Mouse (Mus musculus): ENCODE results near the gene Jmjd1c. TPM values are rescaled to one million over a fixed set of nuclear protein-coding genes. Genes with fewer than 3 reads are reported as not detected.

Jmjd1c gene
- total RNA-seq, 1 experiment: 93.0 TPM

DNA sequence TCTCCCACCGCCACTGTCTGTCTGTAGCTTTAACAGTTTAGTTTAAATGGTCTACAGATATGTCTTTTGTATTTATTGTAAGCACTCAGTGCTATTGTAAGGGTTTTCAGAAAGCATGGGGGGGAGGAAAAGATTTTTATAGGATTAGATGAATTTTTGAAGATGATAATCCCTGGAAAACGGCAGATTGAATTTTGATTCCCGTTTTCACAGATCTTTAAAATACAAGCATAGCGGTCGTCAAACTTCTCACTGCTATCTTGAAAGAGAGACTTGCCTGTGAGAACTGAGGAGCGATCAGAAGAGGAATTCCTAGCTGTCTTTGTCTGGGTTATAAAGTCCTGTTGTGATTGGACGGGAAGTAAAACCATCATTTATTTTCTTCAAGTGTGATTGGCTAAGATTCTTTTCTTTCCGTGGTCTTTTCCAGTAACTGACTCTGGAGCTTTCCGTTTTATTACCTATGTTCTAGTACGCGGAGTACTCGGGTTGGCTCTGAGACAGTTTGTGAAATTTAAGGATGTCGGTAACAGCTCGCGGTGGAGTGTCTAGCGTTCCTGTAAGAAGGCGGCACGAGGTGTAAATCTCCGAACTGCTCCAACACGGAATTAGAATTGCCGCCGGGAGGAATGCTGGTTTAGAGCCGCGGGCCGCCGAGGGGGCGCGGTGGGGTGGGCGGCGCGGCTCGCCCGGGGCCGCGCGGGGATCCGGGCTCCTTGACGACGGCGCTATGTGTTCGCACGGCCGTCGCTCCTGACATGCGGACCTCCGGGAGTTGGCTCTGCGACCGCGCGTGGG, 30.3 kb downstream of the Jmjd1c start:
- H3K9ac ChIP-seq (ENCODE audit: insufficient read depth, low read depth, low read length, poor library complexity, severe bottlenecking): peak overlapping the region; percentile 69
- TF ChIP-seq CHD2 (IDR thresholded peaks at IDR 0.05; ENCODE audit: low read depth, low read length) (peak; percentile 37; the same call in 1 of the 2 replicates), MAFK (IDR thresholded peaks at IDR 0.05; ENCODE audit: insufficient read depth, low read depth, low read length) (no peak)
- DNase-seq (ENCODE audit: low read depth, low spot score): peak; percentile 49
- H3K4me1 ChIP-seq (ENCODE audit: control insufficient read depth in 2 of 2, insufficient read depth in 2 of 2, low read length in 2 of 2, poor library complexity in 1 of 2): peaks cover 9 to 11% of the 10 kb centered on the region in 2 experiments
- H3K36me3 ChIP-seq (ENCODE audit: control insufficient read depth, insufficient read depth, low read length, poor library complexity, severe bottlenecking): peaks cover 5% of the 10 kb centered on the region
- in situ Hi-C loops (cut with MboI; ENCODE audit: low sequenced_read_pairs in 2 of 2, unreplicated experiment in 2 of 2): no loop called here
- peak overlapping the region; percentile 70 to 82 for H3K4me3 ChIP-seq (ENCODE audit: insufficient read depth in 1 of 2, low read depth in 1 of 2, low read length in 2 of 2, poor library complexity in 1 of 2, severe bottlenecking in 1 of 2)
- H3K27ac ChIP-seq (ENCODE audit: insufficient read depth, low read depth, low read length, poor library complexity, severe bottlenecking): no peak overlapping the region
- no peaks in the 10 kb centered on the region for H3K9me3 ChIP-seq (ENCODE audit: control insufficient read depth, insufficient read depth, low read depth, low read length)

DNA sequence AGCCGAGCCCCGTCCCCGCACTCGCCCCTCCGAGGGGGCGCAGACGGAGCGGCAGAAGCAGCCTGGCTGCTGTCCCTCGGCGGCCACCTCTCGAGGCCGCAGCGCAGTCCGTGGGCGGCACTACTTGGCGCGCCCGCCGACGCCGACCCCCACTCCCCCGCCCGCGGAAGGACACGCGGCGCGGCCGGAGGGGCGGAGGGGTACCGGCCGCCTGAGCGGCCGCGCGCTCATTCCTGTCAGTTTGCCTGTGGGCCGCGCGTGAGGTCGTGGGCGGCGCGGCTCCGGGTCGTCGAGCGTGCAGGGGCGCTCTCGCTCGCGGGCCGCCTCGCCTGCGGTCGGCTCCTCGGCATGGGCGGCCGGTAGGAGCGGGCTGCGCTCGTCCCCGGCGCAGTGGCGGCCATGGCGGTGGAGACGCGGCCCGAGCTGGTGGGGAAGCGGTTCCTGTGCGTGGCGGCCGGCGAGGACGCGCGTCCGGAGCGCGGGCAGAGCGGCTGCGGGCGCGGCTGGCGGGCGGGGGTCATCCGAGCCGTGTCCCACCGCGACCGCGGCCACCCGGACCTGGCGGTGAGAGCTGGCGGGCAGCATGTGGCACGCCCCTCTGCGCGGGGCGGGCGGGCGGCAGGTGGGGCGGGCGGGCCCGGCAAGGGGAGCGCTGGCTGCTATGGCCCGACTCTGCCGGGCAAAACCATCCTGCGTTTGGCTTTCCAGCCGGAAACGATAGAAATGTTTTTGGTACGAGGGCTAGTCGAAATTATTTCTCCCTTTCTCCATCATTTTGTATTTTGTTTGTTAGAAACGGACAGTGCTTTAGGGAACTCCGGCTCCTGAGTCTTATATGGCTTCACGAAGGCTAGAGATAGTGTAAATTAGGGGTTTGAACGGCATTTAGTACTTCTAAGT, 31.2 kb downstream of the Jmjd1c start:
- DNase-seq (ENCODE audit: low read depth, low spot score): no peak
- peaks cover 7 to 9% of the 10 kb centered on the region in 2 experiments for H3K4me1 ChIP-seq (ENCODE audit: control insufficient read depth in 2 of 2, insufficient read depth in 2 of 2, low read length in 2 of 2, poor library complexity in 1 of 2)

DNA sequence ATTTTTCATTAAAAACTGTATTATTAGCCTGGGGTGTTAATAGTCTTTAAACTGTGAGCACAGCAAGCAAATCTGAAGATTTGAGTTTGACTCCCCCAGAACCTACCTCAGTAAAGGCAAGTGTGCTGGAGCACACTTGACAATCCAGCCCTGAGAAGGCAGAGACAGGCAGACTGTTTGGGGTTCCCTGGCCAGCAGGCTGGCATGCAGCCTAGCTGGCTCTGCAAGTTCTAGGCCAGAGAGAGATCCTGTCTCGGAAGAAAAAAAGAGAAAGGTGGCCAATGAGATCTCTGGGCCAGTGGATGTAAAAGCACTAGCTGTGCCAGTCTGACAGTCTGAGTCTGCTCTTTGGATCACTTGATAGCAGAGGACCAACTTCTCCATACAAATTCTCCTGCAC, 33.6 kb downstream of the Jmjd1c start:
- Histone ChIP-seq H3K27ac (ENCODE audit: insufficient read depth, low read depth, low read length, poor library complexity, severe bottlenecking) (no peak overlapping the region), H3K36me3 (ENCODE audit: control insufficient read depth, insufficient read depth, low read length, poor library complexity, severe bottlenecking) (peaks cover 2% of the 10 kb centered on the region), H3K9me3 (ENCODE audit: control insufficient read depth, insufficient read depth, low read depth, low read length) (no peaks in the 10 kb centered on the region), H3K4me3 (ENCODE audit: insufficient read depth in 1 of 2, low read depth in 1 of 2, low read length in 2 of 2, poor library complexity in 1 of 2, severe bottlenecking in 1 of 2) (no peak overlapping the region), H3K9ac (ENCODE audit: insufficient read depth, low read depth, low read length, poor library complexity, severe bottlenecking) (no peak overlapping the region), H3K4me1 (ENCODE audit: control insufficient read depth in 2 of 2, insufficient read depth in 2 of 2, low read length in 2 of 2, poor library complexity in 1 of 2) (peaks cover 4 to 5% of the 10 kb centered on the region in 2 experiments; a peak in 2 of 4 replicates)
- in situ Hi-C loops (cut with MboI; ENCODE audit: low sequenced_read_pairs in 2 of 2, unreplicated experiment in 2 of 2): no loop called here
- TF ChIP-seq CHD2 (IDR thresholded peaks at IDR 0.05; ENCODE audit: low read depth, low read length) (no peak), HCFC1 (IDR thresholded peaks at IDR 0.05; ENCODE audit: borderline replicate concordance, insufficient read depth, low read length) (no peak), ZNF384 (IDR thresholded peaks at IDR 0.05; ENCODE audit: low read depth, low read length) (no peak), MAFK (IDR thresholded peaks at IDR 0.05; ENCODE audit: insufficient read depth, low read depth, low read length) (no peak), ZC3H11A (IDR thresholded peaks at IDR 0.05; ENCODE audit: borderline replicate concordance, low read depth, low read length) (no peak)
- DNase-seq (ENCODE audit: low read depth, low spot score): no peak

More for the DNA sequence above, 31.2 kb downstream of the Jmjd1c start:
- Histone ChIP-seq H3K4me3 (ENCODE audit: insufficient read depth in 1 of 2, low read depth in 1 of 2, low read length in 2 of 2, poor library complexity in 1 of 2, severe bottlenecking in 1 of 2) (peak overlapping the region; percentile 70 to 82), H3K36me3 (ENCODE audit: control insufficient read depth, insufficient read depth, low read length, poor library complexity, severe bottlenecking) (peaks cover 2% of the 10 kb centered on the region), H3K9ac (ENCODE audit: insufficient read depth, low read depth, low read length, poor library complexity, severe bottlenecking) (peak overlapping the region; percentile 69), H3K9me3 (ENCODE audit: control insufficient read depth, insufficient read depth, low read depth, low read length) (no peaks in the 10 kb centered on the region), H3K27ac (ENCODE audit: insufficient read depth, low read depth, low read length, poor library complexity, severe bottlenecking) (no peak overlapping the region)
- TF ChIP-seq ZNF384 (IDR thresholded peaks at IDR 0.05; ENCODE audit: low read depth, low read length) (no peak), MAFK (IDR thresholded peaks at IDR 0.05; ENCODE audit: insufficient read depth, low read depth, low read length) (no peak), ZC3H11A (IDR thresholded peaks at IDR 0.05; ENCODE audit: borderline replicate concordance, low read depth, low read length) (no peak), CHD2 (IDR thresholded peaks at IDR 0.05; ENCODE audit: low read depth, low read length) (no peak), HCFC1 (IDR thresholded peaks at IDR 0.05; ENCODE audit: borderline replicate concordance, insufficient read depth, low read length) (no peak)
- in situ Hi-C loops (cut with MboI; ENCODE audit: low sequenced_read_pairs in 2 of 2, unreplicated experiment in 2 of 2): no loop called here

DNA sequence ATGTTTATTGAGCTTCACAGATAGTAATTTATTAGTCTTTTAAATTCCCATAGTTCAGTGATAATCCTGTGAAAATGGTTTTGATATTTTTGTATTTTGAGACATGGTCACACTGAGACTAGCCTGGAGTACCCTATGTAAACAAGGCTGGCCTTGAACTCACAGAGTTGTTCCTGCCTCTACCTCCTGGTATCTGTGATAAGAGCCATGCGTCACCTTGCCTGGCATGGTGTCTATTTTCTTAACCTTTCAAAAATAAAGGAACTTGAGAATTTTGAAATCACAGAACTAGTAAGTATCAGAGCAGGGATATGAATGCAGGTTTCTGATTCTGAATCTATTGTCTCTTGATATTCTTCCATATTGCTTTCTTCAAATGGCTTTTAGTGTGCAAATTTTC, 35.8 kb downstream of the Jmjd1c start:
- in situ Hi-C loops (cut with MboI; ENCODE audit: low sequenced_read_pairs in 2 of 2, unreplicated experiment in 2 of 2): no loop called here
- TF ChIP-seq CHD2 (IDR thresholded peaks at IDR 0.05; ENCODE audit: low read depth, low read length) (no peak), MAFK (IDR thresholded peaks at IDR 0.05; ENCODE audit: insufficient read depth, low read depth, low read length) (no peak), ZC3H11A (IDR thresholded peaks at IDR 0.05; ENCODE audit: borderline replicate concordance, low read depth, low read length) (no peak), HCFC1 (IDR thresholded peaks at IDR 0.05; ENCODE audit: borderline replicate concordance, insufficient read depth, low read length) (no peak)
- H3K4me1 ChIP-seq (ENCODE audit: control insufficient read depth in 2 of 2, insufficient read depth in 2 of 2, low read length in 2 of 2, poor library complexity in 1 of 2): peaks cover 2 to 4% of the 10 kb centered on the region in 2 experiments; a peak in 2 of 4 replicates
- DNase-seq (ENCODE audit: low read depth, low spot score): no peak
- no peaks in the 10 kb centered on the region for H3K9me3 ChIP-seq (ENCODE audit: control insufficient read depth, insufficient read depth, low read depth, low read length)
- H3K36me3 ChIP-seq (ENCODE audit: control insufficient read depth, insufficient read depth, low read length, poor library complexity, severe bottlenecking): no peaks in the 10 kb centered on the region; the same call in 1 of the 2 replicates
- H3K9ac ChIP-seq (ENCODE audit: insufficient read depth, low read depth, low read length, poor library complexity, severe bottlenecking): no peak overlapping the region
- H3K4me3 ChIP-seq (ENCODE audit: insufficient read depth in 1 of 2, low read depth in 1 of 2, low read length in 2 of 2, poor library complexity in 1 of 2, severe bottlenecking in 1 of 2): no peak overlapping the region
- H3K27ac ChIP-seq (ENCODE audit: insufficient read depth, low read depth, low read length, poor library complexity, severe bottlenecking): no peak overlapping the region
